Mouse (Mus musculus): ENCODE data around the gene Idi2. TPM values are rescaled to one million over a fixed set of nuclear protein-coding genes. Genes with fewer than 3 reads are reported as not detected.
"Not testable (repeated sequence)": the region's sequence is repeated elsewhere in the genome, so short reads cannot be mapped to it uniquely, and the experiment has no call there.

The Idi2 gene
- not detected for total RNA-seq (2021)
- long read RNA-seq, experiment 1, result 0 reads
- long read RNA-seq, experiment 2, result 0 reads

GRCm38 (mm10) chr13:8952563-8952962 lies at the start of gene Idi2:
Idi2 (plus strand) TSS chr13:8952863.
- DNase-seq, result not testable (repeated sequence)

GRCm38 (mm10) chr13:8905986-8906385 lies 46.7 kb upstream of the Idi2 start:
- DNase-seq, result not testable (repeated sequence)

GRCm38 (mm10) chr13:8913890-8914289 lies 38.8 kb upstream of the Idi2 start:
- not testable (repeated sequence) for DNase-seq

GRCm38 (mm10) chr13:8933499-8933898 lies 19.2 kb upstream of the Idi2 start:
- DNase-seq, result no peak

GRCm38 (mm10) chr13:8937611-8938140 lies 15.0 kb upstream of the Idi2 start:
- DNase-seq, result not testable (repeated sequence)

GRCm38 (mm10) chr13:8941110-8941509 lies 11.6 kb upstream of the Idi2 start:
- DNase-seq, result not testable (repeated sequence)

GRCm38 (mm10) chr13:8941701-8942100 lies 11.0 kb upstream of the Idi2 start:
- DNase-seq, result not testable (repeated sequence)

- not testable (repeated sequence) for DNase-seq
Measured at GRCm38 (mm10) chr13:8943828-8944227, 8.8 kb upstream of the Idi2 start.

GRCm38 (mm10) chr13:8948131-8948530 lies 4.5 kb upstream of the Idi2 start, which contains the start of gene Gm9745:
Gm9745 (minus strand) TSS chr13:8948231.
- DNase-seq, result not testable (repeated sequence)

- DNase-seq, result not testable (repeated sequence)
Measured at GRCm38 (mm10) chr13:8955127-8955526, 2.5 kb downstream of the Idi2 start.

GRCm38 (mm10) chr13:8956873-8957272 lies 4.2 kb downstream of the Idi2 start:
- not testable (repeated sequence) for DNase-seq

GRCm38 (mm10) chr13:8959058-8959457 lies 6.4 kb downstream of the Idi2 start:
- not testable (repeated sequence) for DNase-seq

- not testable (repeated sequence) for DNase-seq
Measured at GRCm38 (mm10) chr13:8959554-8959953, 6.9 kb downstream of the Idi2 start.

GRCm38 (mm10) chr13:8961128-8961888 lies 8.6 kb downstream of the Idi2 start:
- not testable (repeated sequence) for DNase-seq

GRCm38 (mm10) chr13:8962266-8962665 lies 9.6 kb downstream of the Idi2 start:
- DNase-seq, result not testable (repeated sequence)

- no peak for DNase-seq
Measured at GRCm38 (mm10) chr13:8965224-8965623, 12.6 kb downstream of the Idi2 start.

- no peak for DNase-seq
Measured at GRCm38 (mm10) chr13:8967742-8968141, 15.1 kb downstream of the Idi2 start.

GRCm38 (mm10) chr13:8972369-8972768 lies 19.7 kb downstream of the Idi2 start:
- DNase-seq, result no peak

- no peak for DNase-seq
Measured at GRCm38 (mm10) chr13:8972972-8973371, 20.3 kb downstream of the Idi2 start.

- DNase-seq, result no peak
Measured at GRCm38 (mm10) chr13:8992231-8992630, 39.6 kb downstream of the Idi2 start.

- no peak for DNase-seq
Measured at GRCm38 (mm10) chr13:8995159-8995989, 42.7 kb downstream of the Idi2 start.

GRCm38 (mm10) chr13:8995990-8996786 lies 43.5 kb downstream of the Idi2 start, which contains the start of gene Gtpbp4:
Gtpbp4 (minus strand) TSS chr13:8996083.
- DNase-seq, result peak; percentile 96 to 98
